Mouse (Mus musculus) adrenal gland, adult (tissue): ENCODE measurements at regions not wholly inside any gene's neighbourhood (a gene's known extent, or its start where the extent isn't known, plus 50 kb on each side); places are given as distances from the start of the nearest gene placed in this dataset.
A peak's percentile ranks its signal among the peaks of the same experiment; 100 is the strongest.

Source experiments
- DNase-seq, 2 experiments: peaks; one replicate each; pipeline ENCODE4 v3.0.0; 2022 to 2023; ENCODE audit warnings: low spot score in 1 of 2; ENCODE audit not compliant: inconsistent age in 2 of 2

DNA sequence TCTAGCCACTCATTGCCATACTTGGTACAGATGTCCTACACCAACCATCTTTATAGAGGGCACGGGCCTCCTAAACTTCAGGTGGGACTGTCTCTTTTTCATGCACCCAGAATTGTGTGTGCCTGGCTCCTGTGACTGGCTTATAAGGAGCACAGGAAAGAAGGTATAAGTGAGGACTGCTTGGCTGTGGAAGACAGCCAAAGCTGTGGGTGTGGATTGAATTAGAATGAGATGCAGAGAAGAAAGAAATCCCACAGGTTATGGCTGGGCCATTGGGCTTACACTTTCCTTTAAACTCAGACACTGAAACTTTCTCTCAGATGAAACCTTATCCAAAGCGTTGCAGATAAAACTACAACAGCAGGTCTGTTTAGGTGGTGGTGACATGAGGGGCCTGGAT lies 239.5 kb upstream of the Fam160b2 start:
- DNase-seq, result no peak

DNA sequence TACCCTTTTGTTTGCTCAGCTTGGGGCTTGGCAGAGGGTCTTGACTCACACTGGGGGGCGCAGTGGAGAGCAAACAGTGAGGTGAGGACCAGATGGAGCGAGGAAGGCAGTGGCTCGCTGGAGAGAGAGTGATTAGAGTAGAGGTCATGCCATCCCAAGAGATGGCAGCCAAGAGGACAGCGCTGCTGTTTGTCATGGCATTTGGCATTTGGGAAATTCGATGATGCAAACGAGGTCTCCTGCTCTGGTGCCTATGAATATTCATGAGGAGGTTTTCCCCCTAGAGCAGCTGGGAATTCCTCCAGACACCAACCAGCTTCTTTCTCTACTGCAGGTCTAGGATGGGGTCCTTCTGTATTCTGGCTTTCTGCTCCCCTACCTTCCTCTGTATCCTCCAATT lies 237.9 kb upstream of the Fam160b2 start:
- no peak for DNase-seq

- no peak for DNase-seq
These were observed 233.6 kb upstream of the Fam160b2 start for GRCm38 (mm10) chr14:70833238-70833637.

GRCm38 (mm10) chr14:70832462-70833212 lies 233.0 kb upstream of the Fam160b2 start:
- DNase-seq, result peak in 1 of 2 experiments; percentile 7

- DNase-seq, result no peak
These were observed 232.4 kb upstream of the Fam160b2 start for GRCm38 (mm10) chr14:70832042-70832441.
